Mouse (Mus musculus) lung, postnatal 14 days (tissue): ENCODE results near the gene Zan.

Experiments used
- DNase-seq: peaks from one replicate; pipeline ENCODE4 v3.0.0; 2021

Zan gene

GRCm38 (mm10) chr5:137349384-137350204, 127.3 kb downstream of the Zan start, which contains the start of gene Ephb4:
Ephb4 (plus strand) TSS chr5:137350109.
- peak; percentile 93 for DNase-seq

GRCm38 (mm10) chr5:137348482-137349383, 128.1 kb downstream of the Zan start:
- peak; percentile 81 for DNase-seq

- peak; percentile 10 for DNase-seq
Measured at GRCm38 (mm10) chr5:137347856-137348255, 129.0 kb downstream of the Zan start.

GRCm38 (mm10) chr5:137346983-137347382, 129.9 kb downstream of the Zan start:
- DNase-seq = no peak

- DNase-seq = no peak
Measured at GRCm38 (mm10) chr5:137346388-137346787, 130.5 kb downstream of the Zan start.

GRCm38 (mm10) chr5:137345821-137346220, 131.0 kb downstream of the Zan start:
- peak; percentile 45 for DNase-seq

GRCm38 (mm10) chr5:137343869-137344268, 133.0 kb downstream of the Zan start:
- no peak for DNase-seq

- DNase-seq = no peak
Measured at GRCm38 (mm10) chr5:137343412-137343811, 133.5 kb downstream of the Zan start.

GRCm38 (mm10) chr5:137342407-137343012, 134.4 kb downstream of the Zan start:
- DNase-seq = no peak

- DNase-seq = no peak
Measured at GRCm38 (mm10) chr5:137340222-137340621, 136.6 kb downstream of the Zan start.

- DNase-seq = peak; percentile 69
Measured at GRCm38 (mm10) chr5:137339290-137339979, 137.4 kb downstream of the Zan start.

- DNase-seq = peak; percentile 54
Measured at GRCm38 (mm10) chr5:137338663-137339289, 138.1 kb downstream of the Zan start.

GRCm38 (mm10) chr5:137338256-137338655, 138.6 kb downstream of the Zan start:
- peak; percentile 91 for DNase-seq

- DNase-seq = no peak
Measured at GRCm38 (mm10) chr5:137337190-137337589, 139.7 kb downstream of the Zan start.

GRCm38 (mm10) chr5:137335066-137335465, 141.8 kb downstream of the Zan start:
- no peak for DNase-seq

GRCm38 (mm10) chr5:137334317-137334716, 142.5 kb downstream of the Zan start:
- DNase-seq = no peak

- peak; percentile 96 for DNase-seq
Measured at GRCm38 (mm10) chr5:137333512-137334174, 143.2 kb downstream of the Zan start, which contains the start of gene Slc12a9. Slc12a9 (minus strand) TSS chr5:137333597.

- DNase-seq = no peak
Measured at GRCm38 (mm10) chr5:137332857-137333511, 143.9 kb downstream of the Zan start.

GRCm38 (mm10) chr5:137330910-137331309, 146.0 kb downstream of the Zan start:
- DNase-seq = no peak
